Comparison of ENCODE assay signal across 9 mouse cellular contexts in the genomic region with DNA sequence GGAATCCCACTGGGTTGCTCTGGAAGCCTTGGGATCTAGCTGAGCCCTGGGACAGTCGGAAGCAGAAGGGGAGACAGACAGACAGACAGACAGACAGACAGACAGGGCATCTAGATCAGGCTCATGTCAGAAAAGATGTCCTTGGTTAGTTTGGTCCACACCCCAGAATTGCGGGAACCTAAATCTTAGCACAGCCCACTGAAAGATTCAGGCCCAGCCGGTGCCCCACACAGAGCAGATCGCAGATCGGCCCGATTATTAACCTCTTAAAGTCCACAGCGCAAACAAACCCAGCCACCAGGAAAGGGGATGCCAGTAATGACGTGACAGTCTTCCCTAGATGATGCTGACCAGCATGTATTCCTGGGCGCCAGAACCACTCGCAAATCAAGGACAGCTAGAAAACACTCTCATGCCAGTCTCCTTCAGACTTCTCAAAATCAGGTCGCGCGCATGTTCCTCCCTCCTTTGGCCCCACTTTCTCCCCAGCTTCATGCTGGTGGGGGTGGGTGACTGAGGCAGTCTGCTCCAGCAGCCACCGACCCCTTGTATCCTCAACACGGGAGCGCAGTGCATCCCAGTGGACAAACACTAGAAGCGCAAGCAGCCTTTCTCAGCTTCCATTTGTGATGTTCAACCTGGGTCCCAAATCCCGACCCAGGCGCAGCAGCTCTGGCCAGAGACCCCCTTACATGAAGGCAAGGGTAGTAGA. TPM values are rescaled to one million over a fixed set of nuclear protein-coding genes. Genes with fewer than 3 reads are reported as not detected.
DNase-seq lines count a peak whose midpoint lies in the region; ATAC-seq lines count a peak whose summit lies in the region.
"Had no signal": no experiment of that assay in that cellular context is flagged by ENCODE, and none has a peak within 500 bp of the region (broad histone marks: within the 10 kb centered on the region; RNA-seq: fewer than 3 reads in every experiment).

No protein-coding gene starts in this region.

- peak; percentile 79 for DNase-seq in ES-CJ7 (ENCODE audit: low read depth, low spot score)
- DNase-seq in brain, adult 2 months (ENCODE audit: low read depth, low spot score), result peak; percentile 92
- peak; percentile 88 for DNase-seq in forebrain, embryonic 14.5 days (ENCODE audit: low spot score)
- DNase-seq in kidney, postnatal 14 days, result peak; percentile 22
- peak; percentile 39 for DNase-seq in liver, embryonic 11.5 days (ENCODE audit: low spot score)
- DNase-seq in right cerebral cortex, postnatal 25 days, result peak; percentile 74
- no peak for DNase-seq in spleen, postnatal 10 days (ENCODE audit: low spot score in 2 of 2)
- DNase-seq in adipocyte (ENCODE audit: low spot score), result no peak

- H3K4me3 ChIP-seq in forebrain, embryonic 14.5 days (ENCODE audit: low read depth, low read length), result peak overlapping the region; percentile 54
- H3K4me3 ChIP-seq in liver, embryonic 11.5 days (ENCODE audit: low read depth, low read length), result peak overlapping the region; percentile 47

- H3K36me3 ChIP-seq in forebrain, embryonic 14.5 days (ENCODE audit: control insufficient read depth, insufficient read depth, low read length), result no peaks in the 10 kb centered on the region
- H3K36me3 ChIP-seq in liver, embryonic 11.5 days (ENCODE audit: control insufficient read depth, insufficient read depth, low read length), result no peaks in the 10 kb centered on the region

- peak overlapping the region; percentile 73 for H3K9ac ChIP-seq in forebrain, embryonic 14.5 days (ENCODE audit: low read length)
- no peak overlapping the region for H3K9ac ChIP-seq in liver, embryonic 11.5 days (ENCODE audit: low read depth, low read length)

- WGBS in forebrain, embryonic 14.5 days, result 1% methylated on average over 19 of the region's 19 CpGs
- WGBS in liver, embryonic 11.5 days, result 6% methylated on average over 19 of the region's 19 CpGs

- H3K27ac ChIP-seq in forebrain, embryonic 14.5 days (ENCODE audit: low read depth, low read length), result no peak overlapping the region
- H3K27ac ChIP-seq in liver, embryonic 11.5 days (ENCODE audit: low read depth, low read length), result no peak overlapping the region
- H3K27ac ChIP-seq: macrophage had no signal

- peak; percentile 32; the same call in 1 of the 2 replicates for ATAC-seq in forebrain, embryonic 14.5 days
- ATAC-seq in liver, embryonic 11.5 days (replicated peaks; ENCODE audit: low FRiP score), result no peak

- no peaks in the 10 kb centered on the region for H3K9me3 ChIP-seq in forebrain, embryonic 14.5 days (replicated peaks; ENCODE audit: control insufficient read depth, low read length)
- no peaks in the 10 kb centered on the region for H3K9me3 ChIP-seq in liver, embryonic 11.5 days (ENCODE audit: control insufficient read depth, low read length)

- H3K4me1 ChIP-seq in forebrain, embryonic 14.5 days (ENCODE audit: control insufficient read depth, insufficient read depth, low read length), result peaks cover 20% of the 10 kb centered on the region
- H3K4me1 ChIP-seq in liver, embryonic 11.5 days (replicated peaks; ENCODE audit: control insufficient read depth, insufficient read depth, low read length), result no peaks in the 10 kb centered on the region; the same call in 1 of the 2 replicates

- H3K27me3 ChIP-seq in forebrain, embryonic 14.5 days (replicated peaks; ENCODE audit: control insufficient read depth, insufficient read depth, low read length), result peaks cover 28% of the 10 kb centered on the region; the same call in 1 of the 2 replicates
- H3K27me3 ChIP-seq in liver, embryonic 11.5 days (replicated peaks; ENCODE audit: control insufficient read depth, insufficient read depth, low read length), result peaks cover 76% of the 10 kb centered on the region

- peak overlapping the region; percentile 95 for H3K4me2 ChIP-seq in forebrain, embryonic 14.5 days (ENCODE audit: low read length)
- peak overlapping the region; percentile 62 for H3K4me2 ChIP-seq in liver, embryonic 11.5 days

RNA-seq across cellular contexts. Expression of gene Ajap1, which starts 1.9 kb away (rescaled TPM):
- polyA plus RNA-seq in forebrain, embryonic 14.5 days (2014; fragmentation: Nextera tagmentation; extraction: Ambion mirVana), result 3.8 and 4.4 TPM in 2 replicates
- 0.21 and 0.58 TPM in 2 replicates for polyA plus RNA-seq in liver, embryonic 11.5 days (2014; fragmentation: Nextera tagmentation; extraction: Ambion mirVana)
- polyA plus RNA-seq: macrophage had no signal

Comparison
In these comparisons a context has a peak if more than half of its experiments do, and no peak if none do; other contexts are left out.
1. DNase-seq: peak in ES-CJ7 (single experiment), brain, adult 2 months (single experiment), forebrain, embryonic 14.5 days (single experiment), kidney, postnatal 14 days (single experiment), liver, embryonic 11.5 days (single experiment) and right cerebral cortex, postnatal 25 days (single experiment); none in spleen, postnatal 10 days (0 of 2) and adipocyte (single experiment).